Mouse (Mus musculus): ENCODE measurements at regions not wholly inside any gene's neighbourhood (a gene's known extent, or its start where the extent isn't known, plus 50 kb on each side); places are given as distances from the start of the nearest gene placed in this dataset.
A peak's percentile ranks its signal among the peaks of the same experiment; 100 is the strongest.

DNA sequence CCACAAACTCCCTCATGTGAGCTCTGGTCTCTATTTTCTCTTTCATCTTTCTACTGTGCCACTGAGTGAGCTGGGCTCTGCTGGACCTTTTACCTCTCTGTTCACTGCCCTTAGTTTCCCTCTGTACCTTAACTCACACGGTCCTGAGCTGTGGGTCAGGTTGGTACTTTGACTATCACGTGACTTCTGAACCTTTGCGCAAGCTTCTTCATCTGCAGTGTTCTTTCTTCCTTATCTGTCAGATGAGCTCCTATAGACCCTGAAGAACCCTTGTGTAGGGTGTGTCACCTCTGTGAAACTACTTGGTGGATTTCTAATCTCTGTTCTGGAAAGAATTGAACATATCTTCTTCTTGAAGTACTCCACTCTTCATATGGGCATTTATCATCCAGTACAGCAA is 279.3 kb downstream of the Rps24 start:
- no peak overlapping the region for H3K27ac ChIP-seq (ENCODE audit: insufficient read depth, low read depth, low read length)
- no peak overlapping the region for H3K4me3 ChIP-seq (ENCODE audit: insufficient read depth, low read depth, low read length)
- H3K4me1 ChIP-seq (ENCODE audit: control insufficient read depth, insufficient read depth, low read length) = peaks cover 28% of the 10 kb centered on the region
- WGBS = 89% methylated on average over 3 of the region's 3 CpGs
- TF ChIP-seq POLR2A (IDR thresholded peaks at IDR 0.05; ENCODE audit: insufficient read depth, low read depth, low read length) (no peak), CTCF (IDR thresholded peaks at IDR 0.05; ENCODE audit: insufficient read depth, low read depth, low read length) (no peak)

GRCm38 (mm10) chr14:24766690-24767089 is 279.8 kb downstream of the Rps24 start:
- 93% methylated on average over 2 of the region's 2 CpGs for WGBS
- H3K27ac ChIP-seq (ENCODE audit: insufficient read depth, low read depth, low read length) = no peak overlapping the region
- H3K4me3 ChIP-seq (ENCODE audit: insufficient read depth, low read depth, low read length) = no peak overlapping the region
- no peak for TF ChIP-seq POLR2A (IDR thresholded peaks at IDR 0.05; ENCODE audit: insufficient read depth, low read depth, low read length)
- no peak for TF ChIP-seq CTCF (IDR thresholded peaks at IDR 0.05; ENCODE audit: insufficient read depth, low read depth, low read length)
- peaks cover 29% of the 10 kb centered on the region for H3K4me1 ChIP-seq (ENCODE audit: control insufficient read depth, insufficient read depth, low read length)

DNA sequence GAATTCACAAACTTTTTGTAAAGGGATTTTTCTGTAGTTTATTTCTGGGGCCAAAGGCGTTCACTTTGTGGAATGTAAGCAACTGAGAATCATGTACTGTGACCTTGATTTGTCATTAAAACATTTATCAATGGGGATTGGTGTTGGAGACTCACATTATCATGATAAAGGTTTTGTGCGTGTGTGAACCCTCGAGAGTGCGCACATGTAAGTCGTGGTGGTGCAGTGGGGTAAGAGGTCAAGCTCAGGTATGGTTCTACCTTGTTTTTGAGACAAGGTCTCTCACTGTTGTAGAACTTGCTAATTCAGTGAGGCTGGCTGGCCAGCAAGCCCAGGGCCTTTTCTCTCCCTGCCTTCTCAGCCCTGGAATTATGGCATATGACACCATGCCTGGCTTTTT is 280.4 kb downstream of the Rps24 start:
- Histone ChIP-seq H3K4me1 (ENCODE audit: control insufficient read depth, insufficient read depth, low read length) (peaks cover 33% of the 10 kb centered on the region), H3K4me3 (ENCODE audit: insufficient read depth, low read depth, low read length) (no peak overlapping the region), H3K27ac (ENCODE audit: insufficient read depth, low read depth, low read length) (peak overlapping the region; percentile 7; the same call in 1 of the 2 replicates)
- WGBS = 94% methylated on average over 5 of the region's 5 CpGs
- TF ChIP-seq POLR2A (IDR thresholded peaks at IDR 0.05; ENCODE audit: insufficient read depth, low read depth, low read length) = no peak
- TF ChIP-seq CTCF (IDR thresholded peaks at IDR 0.05; ENCODE audit: insufficient read depth, low read depth, low read length) = no peak

DNA sequence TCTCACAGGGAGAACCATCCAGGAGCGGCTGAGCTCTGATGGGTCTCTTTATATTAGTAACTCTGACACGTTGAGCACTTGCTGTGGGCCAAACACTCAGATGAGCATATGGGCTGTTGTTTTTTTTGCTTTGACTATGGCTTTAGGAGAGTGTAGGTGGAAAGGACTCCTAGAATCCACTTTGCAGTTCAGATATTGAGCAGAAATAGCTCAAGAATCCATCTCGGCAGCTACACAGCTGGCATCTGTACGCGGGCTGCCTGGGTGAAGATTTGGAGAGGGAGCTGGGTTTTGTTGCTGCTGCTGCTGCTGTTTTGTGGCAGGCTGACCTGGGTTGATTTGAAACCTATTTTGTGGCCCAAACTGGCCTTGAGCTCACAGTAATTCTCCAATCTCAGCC is 281.0 kb downstream of the Rps24 start:
- Histone ChIP-seq H3K4me1 (ENCODE audit: control insufficient read depth, insufficient read depth, low read length) (peaks cover 32% of the 10 kb centered on the region), H3K27ac (ENCODE audit: insufficient read depth, low read depth, low read length) (peak overlapping the region; percentile 7; the same call in 1 of the 2 replicates), H3K4me3 (ENCODE audit: insufficient read depth, low read depth, low read length) (no peak overlapping the region)
- TF ChIP-seq CTCF (IDR thresholded peaks at IDR 0.05; ENCODE audit: insufficient read depth, low read depth, low read length) (no peak), POLR2A (IDR thresholded peaks at IDR 0.05; ENCODE audit: insufficient read depth, low read depth, low read length) (no peak)
- WGBS = 58% methylated on average over 5 of the region's 5 CpGs

DNA sequence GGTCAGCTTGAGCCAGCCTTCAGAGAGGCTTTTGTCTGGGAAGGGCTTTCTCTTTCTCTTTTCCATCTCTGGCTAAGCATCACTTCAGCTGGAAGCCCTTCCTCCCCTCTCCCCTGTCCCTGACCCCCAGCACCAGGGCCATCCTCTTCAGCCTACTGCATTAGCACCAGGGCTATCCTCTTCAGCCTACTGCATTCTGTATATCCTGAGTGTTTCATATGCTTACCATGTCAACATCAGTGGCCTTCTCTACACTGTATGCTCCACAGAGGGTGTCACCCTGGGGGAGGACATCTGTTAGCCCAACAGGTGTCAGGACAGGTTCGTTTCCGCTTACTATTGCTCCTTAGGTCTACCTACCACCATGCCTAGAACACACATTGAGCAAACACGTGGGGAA is 282.5 kb downstream of the Rps24 start:
- no peak overlapping the region for H3K27ac ChIP-seq (ENCODE audit: insufficient read depth, low read depth, low read length)
- no peak overlapping the region for H3K4me3 ChIP-seq (ENCODE audit: insufficient read depth, low read depth, low read length)
- peaks cover 26% of the 10 kb centered on the region for H3K4me1 ChIP-seq (ENCODE audit: control insufficient read depth, insufficient read depth, low read length)
- 77% methylated on average over 3 of the region's 3 CpGs for WGBS
- TF ChIP-seq POLR2A (IDR thresholded peaks at IDR 0.05; ENCODE audit: insufficient read depth, low read depth, low read length) (no peak), CTCF (IDR thresholded peaks at IDR 0.05; ENCODE audit: insufficient read depth, low read depth, low read length) (no peak)

DNA sequence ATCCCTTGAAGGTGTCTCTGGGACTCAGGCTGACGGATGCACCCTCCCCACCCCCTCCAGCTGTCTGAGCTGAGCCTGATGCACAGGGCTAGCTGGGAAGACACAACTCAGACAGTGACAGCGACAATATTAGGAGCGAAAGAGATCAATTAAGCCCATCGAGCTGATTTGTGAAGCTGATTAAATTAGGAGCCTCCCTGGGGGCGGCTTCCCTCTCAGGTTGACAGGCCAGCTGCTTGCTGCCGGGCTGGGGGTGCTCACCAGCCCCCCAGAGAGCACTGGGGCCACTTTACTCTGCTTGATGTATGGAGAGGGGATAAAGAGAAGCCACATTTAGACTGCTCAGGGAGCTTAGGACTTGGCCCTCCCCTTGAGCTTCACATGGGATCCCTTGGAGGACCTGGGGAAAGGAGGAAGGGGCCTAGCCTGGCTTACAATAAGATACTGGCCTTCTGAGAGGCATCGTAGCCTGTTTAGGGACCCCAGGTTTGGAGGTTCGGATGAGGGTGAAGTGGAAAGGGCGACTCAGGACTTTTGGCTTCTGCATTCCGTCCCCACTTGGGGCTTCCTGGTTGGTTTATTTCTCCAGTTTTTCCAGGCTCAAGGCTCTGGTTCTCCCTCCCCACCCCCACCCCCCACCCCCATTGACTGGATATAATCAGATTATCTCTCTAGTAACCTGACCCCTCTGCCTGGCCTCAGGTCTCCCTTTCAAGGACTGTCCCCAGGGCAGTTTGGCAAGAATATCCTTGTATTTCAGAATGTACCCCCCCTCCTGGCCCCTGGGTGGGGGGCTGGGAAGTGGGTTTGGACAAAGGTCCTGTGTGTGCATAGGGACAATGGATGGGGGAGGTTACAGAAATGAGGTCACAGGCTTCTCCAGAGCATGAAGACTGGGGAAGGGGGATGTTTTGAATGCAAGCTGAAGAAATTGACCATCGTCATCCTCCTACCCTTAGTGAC is 283.4 kb downstream of the Rps24 start:
- TF ChIP-seq POLR2A (IDR thresholded peaks at IDR 0.05; ENCODE audit: insufficient read depth, low read depth, low read length) = no peak
- TF ChIP-seq CTCF (IDR thresholded peaks at IDR 0.05; ENCODE audit: insufficient read depth, low read depth, low read length) = no peak
- Histone ChIP-seq H3K4me1 (ENCODE audit: control insufficient read depth, insufficient read depth, low read length) (peaks cover 26% of the 10 kb centered on the region), H3K27ac (ENCODE audit: insufficient read depth, low read depth, low read length) (0 out of 2 replicates have a peak overlapping the region, but pooled peaks have one; percentile 14), H3K4me3 (ENCODE audit: insufficient read depth, low read depth, low read length) (no peak overlapping the region)
- 60% methylated on average over 11 of the region's 11 CpGs for WGBS

DNA sequence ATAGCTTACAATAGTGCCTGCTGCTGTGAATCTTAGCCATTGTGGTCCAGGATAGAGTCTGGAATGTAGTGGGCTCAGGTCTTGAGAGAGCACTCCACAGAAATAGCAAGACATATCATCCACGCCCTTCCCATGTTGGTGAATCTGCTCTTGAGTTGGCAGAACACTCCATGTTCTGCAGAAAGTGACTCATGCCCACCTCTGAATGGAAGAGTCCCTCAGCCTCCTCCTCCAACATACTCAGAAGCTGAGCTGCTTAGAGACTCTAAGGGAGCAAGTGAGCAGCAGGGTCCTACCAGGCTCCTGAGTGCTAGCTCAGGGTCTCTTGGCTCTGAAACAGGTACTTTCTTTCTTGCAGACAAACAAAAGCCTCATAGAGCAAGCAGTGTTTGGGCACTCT is 284.7 kb downstream of the Rps24 start:
- H3K4me3 ChIP-seq (ENCODE audit: insufficient read depth, low read depth, low read length) = no peak overlapping the region
- peaks cover 26% of the 10 kb centered on the region for H3K4me1 ChIP-seq (ENCODE audit: control insufficient read depth, insufficient read depth, low read length)
- TF ChIP-seq POLR2A (IDR thresholded peaks at IDR 0.05; ENCODE audit: insufficient read depth, low read depth, low read length) = no peak
- no peak for TF ChIP-seq CTCF (IDR thresholded peaks at IDR 0.05; ENCODE audit: insufficient read depth, low read depth, low read length)
- 48% methylated on average over 1 of the region's 1 CpGs for WGBS
- peak overlapping the region; percentile 71 for H3K27ac ChIP-seq (ENCODE audit: insufficient read depth, low read depth, low read length)

DNA sequence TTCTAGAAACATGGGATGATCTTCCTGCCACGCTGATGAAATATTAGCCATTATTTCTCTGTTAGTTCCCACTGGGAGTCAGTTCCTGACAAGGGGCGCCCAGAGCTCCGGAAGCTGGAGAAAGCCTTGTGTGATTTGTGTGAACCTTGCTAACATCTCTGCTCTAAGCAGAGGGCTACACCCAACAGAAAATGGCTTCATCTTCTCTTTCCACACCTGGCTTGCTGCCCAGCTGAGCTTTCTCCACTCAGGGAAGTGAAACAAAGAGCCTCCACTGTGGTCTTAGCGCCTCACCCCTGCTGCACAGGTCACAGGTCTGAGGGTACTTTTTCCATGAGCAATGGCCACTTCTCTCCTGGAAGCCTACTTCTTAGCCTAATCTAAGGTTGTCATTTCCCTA is 285.2 kb downstream of the Rps24 start:
- TF ChIP-seq CTCF (IDR thresholded peaks at IDR 0.05; ENCODE audit: insufficient read depth, low read depth, low read length) = no peak
- TF ChIP-seq POLR2A (IDR thresholded peaks at IDR 0.05; ENCODE audit: insufficient read depth, low read depth, low read length) = no peak
- 45% methylated on average over 4 of the region's 4 CpGs for WGBS
- H3K4me3 ChIP-seq (ENCODE audit: insufficient read depth, low read depth, low read length) = no peak overlapping the region
- H3K27ac ChIP-seq (ENCODE audit: insufficient read depth, low read depth, low read length) = peak overlapping the region; percentile 71
- H3K4me1 ChIP-seq (ENCODE audit: control insufficient read depth, insufficient read depth, low read length) = peaks cover 26% of the 10 kb centered on the region

All from olfactory bulb, adult 2 months (tissue).